Mouse (Mus musculus) megakaryocyte progenitor cell, adult 5-6 weeks (primary cell): Measurements from ENCODE around the gene Noxa1. TPM values are rescaled to one million over a fixed set of nuclear protein-coding genes. Genes with fewer than 3 reads are reported as not detected.

Source experiments
- ATAC-seq: replicated peaks from 2 replicates; pipeline ENCODE4 v1.8.0; 2016; ENCODE audit warnings: mild to moderate bottlenecking, moderate TSS enrichment, inconsistent platforms; ENCODE audit not compliant: poor library complexity
- total RNA-seq, 2 experiments: library from RNA; stranded (forward) in 1 of 2; stranded (reverse) in 1 of 2; fragments of 157-497, 149-512 nt in 1 of 2; fragments of 200-1000 nt in 1 of 2; gene quantifications; 2 replicates each; pipeline versions ENCODE4 v1.2.3 to v1.2.4; 2015 to 2017

The Noxa1 gene
- total RNA-seq, 2 experiments from 2014 or later: not detected

DNA sequence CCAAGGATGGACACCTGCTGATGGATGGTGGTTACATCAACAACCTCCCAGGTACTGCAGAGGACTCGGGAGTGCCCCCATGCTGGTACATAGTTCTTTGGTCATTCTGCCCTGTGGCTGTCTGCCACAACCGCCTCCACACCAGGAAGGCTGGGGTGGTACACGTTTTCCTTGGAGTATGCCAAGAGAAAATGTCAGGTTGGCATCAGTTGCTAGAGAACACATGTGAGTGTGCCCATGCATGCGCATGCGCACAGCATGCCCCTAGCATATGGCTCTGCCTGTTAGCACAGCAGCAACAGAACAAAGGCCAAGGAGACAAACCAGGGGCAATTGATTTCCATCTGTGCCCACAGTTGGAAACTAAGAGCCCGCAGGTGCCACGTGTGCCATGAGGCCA lies 44.0 kb downstream of the Noxa1 start:
- ATAC-seq: no peak

DNA sequence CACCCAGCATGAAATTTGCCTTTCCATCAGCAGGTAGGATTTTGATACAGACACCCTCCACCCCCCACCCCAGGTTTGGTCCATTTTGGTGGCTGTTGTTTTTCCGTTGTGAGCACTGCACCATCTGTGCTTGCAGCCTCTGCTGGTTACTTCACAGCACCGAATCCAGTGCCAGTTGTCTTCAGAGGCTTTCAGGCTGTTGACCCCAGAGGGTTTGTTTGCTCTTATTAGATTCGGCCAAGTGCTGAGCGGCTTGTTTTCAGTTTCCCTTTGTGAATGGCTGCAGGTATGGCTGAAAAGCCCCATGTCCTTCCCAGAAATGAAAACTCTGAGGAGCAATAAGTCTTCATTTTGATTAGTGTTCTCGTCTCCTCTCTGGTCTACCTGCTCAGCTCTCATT lies 54.9 kb downstream of the Noxa1 start:
- ATAC-seq: no peak

Other genes with a start within 250 kb of the Noxa1 start
- 34.4 and 36.7 TPM in 2 replicates for gene Ehmt1, start 175.5 kb downstream of the Noxa1 start, total RNA-seq (2015)
- 63.1 and 87.0 TPM in 2 replicates for gene Ehmt1, start 175.5 kb downstream of the Noxa1 start, total RNA-seq (2017)
- 24.5 and 29.2 TPM in 2 replicates for gene Arrdc1, start 159.9 kb downstream of the Noxa1 start, total RNA-seq (2015)
- 48.3 and 58.9 TPM in 2 replicates for gene Arrdc1, start 159.9 kb downstream of the Noxa1 start, total RNA-seq (2017)
- gene Zmynd19, start 145.4 kb downstream of the Noxa1 start, total RNA-seq (2015): 16.0 and 19.1 TPM in 2 replicates
- 42.9 and 62.2 TPM in 2 replicates for gene Zmynd19, start 145.4 kb downstream of the Noxa1 start, total RNA-seq (2017)
- 20.8 TPM in 2 replicates for gene Dph7, start 132.7 kb downstream of the Noxa1 start, total RNA-seq (2015)
- gene Dph7, start 132.7 kb downstream of the Noxa1 start, total RNA-seq (2017): 15.5 and 26.2 TPM in 2 replicates
- 70.4 and 82.4 TPM in 2 replicates for gene Mrpl41, start 120.1 kb downstream of the Noxa1 start, total RNA-seq (2015)
- 117 and 161 TPM in 2 replicates for gene Mrpl41, start 120.1 kb downstream of the Noxa1 start, total RNA-seq (2017)
- gene Pnpla7, start 119.1 kb downstream of the Noxa1 start, total RNA-seq (2015): 28.4 and 28.7 TPM in 2 replicates
- gene Pnpla7, start 119.1 kb downstream of the Noxa1 start, total RNA-seq (2017): 29.6 and 30.4 TPM in 2 replicates
- gene Nsmf, start 40.8 kb downstream of the Noxa1 start, total RNA-seq (2015): 4.0 and 7.8 TPM in 2 replicates
- gene Nsmf, start 40.8 kb downstream of the Noxa1 start, total RNA-seq (2017): 3.7 and 5.7 TPM in 2 replicates
- gene Entpd8, start 14.8 kb downstream of the Noxa1 start, total RNA-seq (2015): not detected in 2 replicates
- gene Entpd8, start 14.8 kb downstream of the Noxa1 start, total RNA-seq (2017): not detected in 2 replicates
- 0.42 and 0.51 TPM in 2 replicates for gene Nrarp, start 85.6 kb upstream of the Noxa1 start, total RNA-seq (2015)
- gene Nrarp, start 85.6 kb upstream of the Noxa1 start, total RNA-seq (2017): 0.78 and 1.3 TPM in 2 replicates
- 11.4 and 12.5 TPM in 2 replicates for gene Tor4a, start 101.7 kb upstream of the Noxa1 start, total RNA-seq (2015)
- 16.1 and 17.6 TPM in 2 replicates for gene Tor4a, start 101.7 kb upstream of the Noxa1 start, total RNA-seq (2017)
- gene Nelfb, start 116.3 kb upstream of the Noxa1 start, total RNA-seq (2015): 23.7 and 28.9 TPM in 2 replicates
- gene Nelfb, start 116.3 kb upstream of the Noxa1 start, total RNA-seq (2017): 35.8 and 38.7 TPM in 2 replicates
- 0.30 TPM in 1 of 2 replicates, not detected in the other for gene Stpg3, start 119.5 kb upstream of the Noxa1 start, total RNA-seq (2015)
- gene Stpg3, start 119.5 kb upstream of the Noxa1 start, total RNA-seq (2017): 0.54 TPM in 1 of 2 replicates, not detected in the other
- not detected in 2 replicates for gene Fam166a, start 123.6 kb upstream of the Noxa1 start, total RNA-seq (2015)
- gene Fam166a, start 123.6 kb upstream of the Noxa1 start, total RNA-seq (2017): not detected in 2 replicates
- 435 and 440 TPM in 2 replicates for gene Tubb4b, start 129.6 kb upstream of the Noxa1 start, total RNA-seq (2015)
- gene Tubb4b, start 129.6 kb upstream of the Noxa1 start, total RNA-seq (2017): 571 and 580 TPM in 2 replicates
- not detected in 2 replicates for gene Slc34a3, start 139.2 kb upstream of the Noxa1 start, total RNA-seq (2015)
- not detected in 2 replicates for gene Slc34a3, start 139.2 kb upstream of the Noxa1 start, total RNA-seq (2017)
- gene Rnf224, start 141.6 kb upstream of the Noxa1 start, total RNA-seq (2015): not detected in 2 replicates
- gene Rnf224, start 141.6 kb upstream of the Noxa1 start, total RNA-seq (2017): 0.25 TPM in 1 of 2 replicates, not detected in the other
- 0.69 TPM in 1 of 2 replicates, not detected in the other for gene Rnf208, start 147.1 kb upstream of the Noxa1 start, total RNA-seq (2015)
- gene Rnf208, start 147.1 kb upstream of the Noxa1 start, total RNA-seq (2017): 0.29 TPM in 1 of 2 replicates, not detected in the other
- gene Cysrt1, start 147.3 kb upstream of the Noxa1 start, total RNA-seq (2015): not detected in 2 replicates
- not detected in 2 replicates for gene Cysrt1, start 147.3 kb upstream of the Noxa1 start, total RNA-seq (2017)
- gene AL732309.1, start 151.7 kb upstream of the Noxa1 start, total RNA-seq (2015): 3.9 and 5.0 TPM in 2 replicates
- gene AL732309.1, start 151.7 kb upstream of the Noxa1 start, total RNA-seq (2017): 3.2 and 3.8 TPM in 2 replicates
- 11.4 and 12.8 TPM in 2 replicates for gene Tmem203, start 160.3 kb upstream of the Noxa1 start, total RNA-seq (2015)
- 9.6 and 9.8 TPM in 2 replicates for gene Tmem203, start 160.3 kb upstream of the Noxa1 start, total RNA-seq (2017)
- gene Tprn, start 167.5 kb upstream of the Noxa1 start, total RNA-seq (2015): 7.9 and 13.3 TPM in 2 replicates
- gene Tprn, start 167.5 kb upstream of the Noxa1 start, total RNA-seq (2017): 7.6 and 9.2 TPM in 2 replicates
- gene Ssna1, start 177.3 kb upstream of the Noxa1 start, total RNA-seq (2015): 136 and 148 TPM in 2 replicates
- gene Ssna1, start 177.3 kb upstream of the Noxa1 start, total RNA-seq (2017): 71.3 and 92.7 TPM in 2 replicates
- 28.3 and 34.4 TPM in 2 replicates for gene Anapc2, start 177.3 kb upstream of the Noxa1 start, total RNA-seq (2015)
- gene Anapc2, start 177.3 kb upstream of the Noxa1 start, total RNA-seq (2017): 36.5 and 42.4 TPM in 2 replicates
- gene Tmem210, start 193.0 kb upstream of the Noxa1 start, total RNA-seq (2015): not detected in 2 replicates
- not detected in 2 replicates for gene Tmem210, start 193.0 kb upstream of the Noxa1 start, total RNA-seq (2017)
- gene Lrrc26, start 194.8 kb upstream of the Noxa1 start, total RNA-seq (2015): not detected in 2 replicates
- gene Lrrc26, start 194.8 kb upstream of the Noxa1 start, total RNA-seq (2017): not detected in 2 replicates
- gene Grin1, start 224.0 kb upstream of the Noxa1 start, total RNA-seq (2015): not detected in 2 replicates
- gene Grin1, start 224.0 kb upstream of the Noxa1 start, total RNA-seq (2017): not detected in 2 replicates
- gene Man1b1, start 237.2 kb upstream of the Noxa1 start, total RNA-seq (2015): 19.1 and 23.4 TPM in 2 replicates
- gene Man1b1, start 237.2 kb upstream of the Noxa1 start, total RNA-seq (2017): 42.5 and 52.1 TPM in 2 replicates